Mouse (Mus musculus) kidney, adult 8-10 months (tissue): ENCODE data around the gene Ets1.

ENCODE experiments used
- DNase-seq, 2 experiments: peaks; one replicate each; pipeline ENCODE4 v3.0.0; 2022

Ets1 gene

GRCm38 (mm10) chr9:32617430-32617768 is 18.6 kb upstream of the Ets1 start:
- DNase-seq = no peak

DNA sequence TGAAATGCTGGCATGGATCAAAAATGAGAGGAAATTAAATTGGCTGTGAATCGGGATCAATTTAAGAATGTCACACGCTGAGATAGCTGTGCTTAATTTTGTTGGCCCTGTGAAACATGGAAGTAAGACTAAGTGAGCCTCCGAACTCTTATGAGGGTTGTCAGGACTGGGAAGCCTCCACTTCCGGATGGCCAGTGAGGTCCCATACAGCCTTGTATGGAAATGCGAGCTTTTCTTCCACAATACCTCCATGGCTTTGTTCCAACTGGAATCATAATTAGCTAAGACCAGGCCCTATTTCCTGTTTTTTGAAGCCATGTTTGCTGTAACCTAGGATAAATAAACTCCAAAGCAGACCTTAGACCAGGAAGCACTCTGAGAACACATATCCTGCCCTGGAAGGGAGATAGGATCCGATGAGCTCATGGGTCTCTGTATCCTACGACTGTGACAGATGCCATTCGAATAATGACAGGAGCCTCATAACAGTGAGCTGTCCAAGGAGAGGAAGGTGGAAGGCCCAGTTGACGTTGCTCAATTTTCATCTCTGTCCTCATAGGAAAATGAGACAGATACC is 17.4 kb upstream of the Ets1 start:
- DNase-seq = no peak

DNA sequence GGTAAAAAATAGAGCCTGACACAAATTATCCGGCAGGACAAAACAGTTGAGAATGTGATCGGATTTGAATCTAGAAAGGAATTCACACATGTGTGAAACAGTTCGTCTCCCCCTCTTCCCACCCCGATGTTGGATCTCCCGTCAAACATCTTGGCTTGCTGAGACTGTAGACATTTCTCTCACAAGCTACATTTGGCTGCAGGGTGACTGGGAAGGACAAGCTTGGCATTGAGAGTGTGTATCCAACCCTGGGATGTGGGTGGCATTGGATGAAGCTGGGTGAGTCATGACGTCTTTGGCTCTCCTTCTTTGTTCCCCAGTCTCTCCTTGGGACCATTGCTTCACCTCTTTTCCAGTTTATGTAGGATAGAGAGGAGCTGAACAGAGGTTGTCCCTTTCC is 16.4 kb upstream of the Ets1 start:
- no peak for DNase-seq

DNA sequence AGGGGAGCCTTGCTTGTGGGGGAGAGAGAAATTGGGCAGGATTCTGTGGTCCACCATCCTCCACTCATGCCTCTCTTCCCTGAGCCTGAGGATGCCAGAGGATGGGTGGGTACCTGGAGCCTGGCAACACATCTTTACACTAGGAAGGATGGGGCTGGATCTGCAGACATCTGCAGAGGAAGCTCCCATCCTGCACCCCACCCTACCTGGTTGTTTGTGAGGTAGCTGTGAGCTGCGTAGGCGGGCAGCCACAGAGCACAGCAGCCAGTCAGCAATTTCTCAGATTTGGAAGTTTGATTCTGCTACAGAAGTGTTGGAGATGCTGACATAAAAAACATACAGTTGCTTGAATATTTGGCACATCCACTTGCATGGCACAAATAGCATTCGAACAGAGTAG is 15.6 kb upstream of the Ets1 start:
- no peak for DNase-seq

GRCm38 (mm10) chr9:32629385-32629981 is 6.5 kb upstream of the Ets1 start:
- no peak for DNase-seq

DNA sequence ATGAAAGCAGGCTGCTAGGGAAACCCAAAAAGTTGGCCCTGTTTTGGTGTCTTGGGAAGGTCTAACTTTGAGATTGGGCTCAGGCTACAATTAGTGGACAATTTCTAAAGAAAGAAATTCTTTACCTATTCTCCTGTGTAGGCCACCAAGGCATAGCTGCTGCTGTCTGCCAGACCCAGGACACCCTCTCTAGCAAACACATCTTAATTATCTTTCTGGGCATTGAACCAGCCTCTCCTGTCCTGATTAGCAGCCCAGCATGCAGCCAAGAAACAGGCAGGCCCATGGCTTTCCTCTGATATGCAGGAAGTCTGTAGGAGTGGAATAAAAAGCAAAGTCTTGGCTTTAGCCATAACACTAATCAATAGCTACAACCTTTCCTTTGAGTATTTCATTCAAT is 4.7 kb upstream of the Ets1 start:
- no peak for DNase-seq

DNA sequence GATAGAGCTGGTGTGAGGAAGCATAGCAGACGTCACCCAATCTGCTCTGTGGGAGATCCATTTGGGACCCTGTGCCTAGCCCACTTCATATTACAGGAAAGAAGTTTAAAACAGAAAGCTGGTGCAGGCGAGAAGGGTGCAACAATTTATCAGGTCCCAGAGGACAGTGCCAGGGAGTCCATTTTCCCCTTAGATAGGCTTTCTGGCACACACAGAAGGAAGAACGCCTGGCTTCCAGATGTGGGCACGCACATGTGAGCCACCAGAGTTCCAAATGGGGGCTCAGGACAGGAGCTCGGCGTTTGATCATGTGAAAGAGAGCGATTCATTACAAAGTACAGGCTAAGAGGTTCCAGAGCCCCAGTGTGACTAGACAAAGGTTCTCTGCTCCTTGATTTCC is 3.8 kb upstream of the Ets1 start:
- DNase-seq = no peak

DNA sequence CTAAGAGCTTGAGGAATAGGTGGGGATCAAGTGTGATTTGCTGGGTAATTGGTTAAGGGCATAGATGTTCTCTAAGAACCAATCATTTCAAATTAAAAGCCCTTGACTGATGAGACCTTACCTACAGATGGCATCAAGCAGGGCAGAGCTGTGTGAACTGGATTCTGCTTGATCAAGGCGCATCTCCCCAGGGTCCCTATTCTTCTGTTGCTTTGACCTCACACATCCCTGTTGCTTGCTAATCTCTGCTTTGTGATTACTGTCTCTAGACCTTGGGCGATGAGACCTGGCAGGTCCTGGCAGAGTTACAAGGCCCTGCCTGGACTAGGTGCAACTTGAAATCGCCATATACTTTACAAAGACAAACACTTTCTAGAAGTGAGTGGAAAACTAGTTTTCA is 9.0 kb downstream of the Ets1 start:
- DNase-seq = no peak

DNA sequence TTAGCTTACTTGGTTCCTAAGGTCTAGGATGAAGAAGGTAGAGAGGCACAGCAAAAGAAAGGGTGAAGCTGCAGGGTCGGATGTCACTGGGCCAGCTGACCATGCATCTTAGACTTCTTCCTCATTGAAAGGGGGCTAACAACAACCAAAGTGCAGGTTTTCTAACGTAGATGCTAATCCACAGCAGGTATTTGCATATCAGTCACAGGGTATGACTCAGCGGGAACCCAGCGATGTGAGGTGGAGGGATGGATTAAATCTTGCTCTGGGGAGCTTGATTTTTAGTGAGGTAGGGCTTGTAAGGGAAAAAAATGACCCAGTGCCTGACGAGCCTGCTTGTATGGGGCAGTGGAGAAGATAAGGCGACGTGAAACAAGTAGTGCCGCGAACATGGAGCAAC is 9.5 kb downstream of the Ets1 start:
- DNase-seq = no peak

GRCm38 (mm10) chr9:32646539-32647258 is 10.7 kb downstream of the Ets1 start:
- DNase-seq = peak; percentile 51 to 78

DNA sequence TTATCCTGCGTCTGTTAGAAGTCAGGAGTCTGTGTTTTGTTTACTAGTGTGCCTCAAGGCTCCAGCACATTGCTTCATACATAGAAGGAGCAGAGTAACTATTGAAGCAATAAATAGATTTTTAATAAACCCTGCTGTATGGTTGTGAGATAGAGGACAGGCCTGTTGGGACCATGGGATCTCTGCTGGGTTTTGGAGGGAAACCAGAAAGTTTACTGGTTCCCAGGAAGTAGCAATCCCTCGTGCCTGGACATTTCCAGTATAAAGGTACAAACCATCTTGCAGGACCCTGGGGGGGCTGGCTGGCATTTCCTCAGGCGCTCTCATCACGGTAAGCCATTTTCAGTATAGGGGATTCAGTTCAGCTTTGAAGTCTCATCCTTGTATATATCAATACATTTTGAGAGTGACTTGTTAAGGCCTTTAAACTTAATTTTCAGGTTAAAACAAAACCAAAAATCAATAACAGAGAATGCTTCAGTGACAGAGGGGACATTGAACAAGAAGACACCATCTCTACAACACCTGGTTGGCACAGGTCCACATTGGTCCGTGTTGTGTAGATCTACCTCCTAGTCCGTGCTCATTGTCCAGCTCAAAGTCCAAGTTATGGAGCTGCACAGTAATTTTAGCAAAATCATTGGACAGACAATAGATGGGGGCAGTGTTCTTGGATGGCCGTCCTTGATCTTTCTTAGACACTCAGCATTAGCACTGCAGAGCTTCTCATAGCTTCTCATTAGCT is 11.7 kb downstream of the Ets1 start:
- DNase-seq = no peak

DNA sequence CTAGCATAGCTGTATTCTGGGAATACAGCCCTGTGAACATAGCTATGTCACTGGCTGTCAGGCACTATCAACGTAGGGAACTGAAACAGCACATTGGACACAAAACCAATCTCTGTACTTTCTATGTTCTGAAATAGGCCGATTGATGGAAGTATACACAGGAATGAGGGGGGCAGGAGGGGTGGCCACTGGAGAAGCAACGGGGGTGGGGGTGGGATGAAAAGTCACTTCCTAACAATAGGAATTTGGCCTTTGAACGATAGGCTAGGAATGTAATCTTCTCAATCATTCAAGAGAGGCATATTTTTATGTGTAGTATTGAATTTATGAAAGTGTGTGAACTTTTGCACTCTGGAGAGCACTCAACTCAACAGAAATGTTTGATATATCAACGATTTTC is 12.3 kb downstream of the Ets1 start:
- DNase-seq = no peak

DNA sequence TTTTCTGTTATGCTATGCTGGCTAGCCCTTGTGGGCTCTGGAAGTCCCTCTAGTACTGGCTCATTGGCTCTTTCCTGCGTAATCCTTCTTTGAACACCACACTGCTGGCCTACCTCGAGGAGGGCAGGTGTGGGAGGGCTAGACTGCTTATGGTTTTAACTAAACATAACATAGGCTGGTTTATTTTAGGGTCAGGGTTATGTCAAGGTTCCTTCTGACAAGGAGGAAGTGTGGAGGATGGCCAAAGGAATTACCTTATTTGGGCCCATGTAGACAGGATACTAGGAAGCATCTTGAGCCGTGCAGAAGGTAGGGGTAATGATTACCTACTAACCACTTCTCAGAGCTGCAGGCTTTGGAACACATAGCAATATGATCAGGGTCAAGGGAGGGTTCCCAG is 14.7 kb downstream of the Ets1 start:
- no peak for DNase-seq

DNA sequence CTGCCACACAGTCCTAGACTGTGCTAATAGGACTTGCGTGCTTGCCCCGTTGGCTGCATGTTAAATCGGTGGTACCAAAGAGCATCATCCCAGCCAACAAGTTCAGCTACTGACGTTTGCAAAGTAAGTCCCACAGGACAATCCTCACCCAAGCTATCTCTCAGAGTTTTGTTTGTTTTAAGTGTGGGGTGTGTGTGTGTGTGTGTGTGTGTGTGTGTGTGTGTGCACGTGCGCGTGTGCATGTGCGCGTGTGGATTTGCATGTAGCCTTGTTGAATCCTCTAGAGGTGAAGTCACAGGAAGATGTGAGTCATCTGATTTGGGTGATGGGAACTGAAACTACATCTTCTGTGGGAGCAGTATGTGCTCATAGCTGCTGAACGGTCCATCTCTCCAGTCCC is 16.1 kb downstream of the Ets1 start:
- no peak for DNase-seq

GRCm38 (mm10) chr9:32654305-32654704 is 18.3 kb downstream of the Ets1 start:
- no peak for DNase-seq

DNA sequence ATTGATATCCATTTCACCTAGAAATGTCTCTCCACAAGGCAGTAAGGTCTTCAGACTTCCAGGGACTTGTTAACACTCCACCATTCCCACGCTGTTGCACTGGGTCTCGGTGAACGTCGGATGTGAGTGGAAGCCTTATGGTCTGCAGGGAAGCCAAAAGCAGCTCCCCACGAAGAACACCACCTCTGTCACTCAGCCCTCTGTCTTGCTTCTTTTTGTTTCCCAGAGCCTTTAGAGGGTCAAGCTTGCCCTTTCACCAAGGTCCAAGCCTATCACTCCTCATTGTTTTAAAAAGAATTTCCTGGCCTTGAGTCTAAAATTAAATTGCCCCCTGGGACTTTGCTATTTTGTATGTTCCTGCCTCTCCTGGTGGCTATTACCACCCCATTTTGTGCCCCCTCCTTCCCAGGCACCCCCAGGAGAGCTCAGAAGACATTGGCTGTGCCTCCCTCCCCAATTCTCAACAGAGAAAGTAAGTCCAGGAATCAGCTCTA is 20.4 kb downstream of the Ets1 start:
- DNase-seq = no peak

GRCm38 (mm10) chr9:32657124-32657523 is 21.1 kb downstream of the Ets1 start:
- peak; percentile 50 to 78 for DNase-seq

DNA sequence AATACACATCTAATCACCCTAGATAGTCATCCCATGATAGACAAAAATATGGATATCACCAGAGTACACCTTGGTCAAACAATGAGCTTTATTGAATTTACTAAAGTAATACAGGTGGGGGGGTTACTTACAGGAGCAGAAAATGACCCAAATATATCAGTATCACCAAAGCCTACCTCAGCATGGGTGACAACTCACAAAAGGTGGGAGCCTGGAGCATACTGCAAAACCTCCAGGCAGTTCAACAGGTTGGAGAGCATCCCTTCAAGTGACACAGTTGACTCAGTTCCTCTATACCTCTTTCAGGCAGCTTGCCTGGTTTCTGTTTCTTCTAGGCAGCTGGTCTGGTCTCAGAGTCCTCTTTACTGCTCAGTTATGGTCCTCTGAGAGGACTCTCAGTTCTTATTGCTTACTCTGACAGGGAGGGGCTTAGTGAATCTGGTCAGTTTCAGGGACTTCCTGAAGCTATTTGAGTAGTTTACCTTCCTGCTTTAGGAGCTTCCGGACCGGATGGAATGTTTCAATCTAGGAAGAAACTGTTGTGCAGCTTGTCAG is 24.5 kb downstream of the Ets1 start:
- no peak for DNase-seq

- DNase-seq = no peak
Observed at GRCm38 (mm10) chr9:32661071-32661470, 25.1 kb downstream of the Ets1 start.

GRCm38 (mm10) chr9:32661561-32661960 is 25.5 kb downstream of the Ets1 start:
- DNase-seq = no peak

DNA sequence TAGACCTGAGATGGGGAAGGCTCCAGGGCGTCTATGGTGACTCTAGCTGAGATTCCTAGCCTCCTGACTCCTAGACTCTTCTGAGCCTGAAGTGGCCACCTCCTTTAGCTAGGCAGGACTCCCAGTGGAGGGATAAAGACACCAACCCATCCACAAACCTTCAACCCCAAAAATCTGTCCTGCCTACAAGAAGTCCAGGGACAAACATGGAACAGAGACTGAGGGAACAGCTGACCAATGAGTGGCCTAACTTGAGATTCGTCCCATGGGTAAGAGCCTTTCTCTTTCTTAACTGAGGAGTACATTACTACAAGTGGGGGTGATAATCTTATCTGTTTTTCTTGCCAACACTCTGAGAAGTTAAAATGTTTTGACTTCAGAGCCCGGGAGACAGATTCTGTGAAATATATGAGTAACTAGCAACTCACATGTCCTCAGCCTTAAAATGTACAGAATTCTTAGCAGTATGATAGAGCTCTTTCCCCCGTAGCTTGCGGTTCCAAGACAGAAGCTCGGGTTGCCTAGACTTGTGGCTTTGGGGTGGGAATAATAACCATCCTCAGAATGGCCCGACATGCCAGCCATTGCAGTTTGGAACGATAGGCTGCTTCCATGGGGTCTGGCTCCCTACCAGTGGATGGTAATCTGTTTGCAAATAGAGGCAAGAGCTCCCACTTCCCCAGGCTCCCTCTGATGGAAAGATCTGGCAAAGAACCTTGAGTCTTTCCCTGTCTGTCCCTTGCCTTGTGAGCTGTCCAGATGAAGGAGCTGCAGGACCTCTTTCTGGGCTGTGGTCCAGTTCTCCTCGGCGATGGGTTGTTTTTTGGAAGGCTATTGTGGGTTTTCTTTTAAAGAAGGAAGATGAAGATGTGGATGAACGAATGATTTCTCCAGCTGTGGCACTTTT is 30.8 kb downstream of the Ets1 start:
- DNase-seq = peak; percentile 26 to 34

- no peak for DNase-seq
Observed at GRCm38 (mm10) chr9:32667518-32667908, 31.5 kb downstream of the Ets1 start.
